Mouse (Mus musculus): ENCODE data around the gene Kcnh7. TPM values are rescaled to one million over a fixed set of nuclear protein-coding genes. Genes with fewer than 3 reads are reported as not detected.

Gene Kcnh7
- total RNA-seq, 2 experiments from 2014 or later = 55.8 to 62.8 TPM

DNA sequence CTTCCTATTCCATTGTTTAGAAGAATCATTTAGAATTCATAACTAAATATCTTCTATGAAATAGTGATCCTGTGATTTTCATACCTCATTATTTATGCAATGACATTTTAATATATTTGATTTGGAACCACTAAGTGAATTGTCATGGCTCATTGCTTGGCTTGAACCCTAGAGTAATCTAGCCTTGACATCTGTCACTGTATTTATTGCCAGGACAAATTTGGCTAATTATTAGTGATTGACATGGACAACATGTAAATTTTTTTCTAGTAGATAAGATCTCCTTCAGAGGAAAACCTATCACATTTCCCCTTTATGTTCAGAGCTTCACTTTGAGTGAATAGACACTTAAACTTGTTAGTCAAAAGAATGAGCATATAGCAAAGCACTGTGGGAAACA is 195.5 kb downstream of the Kcnh7 start:
- intact Hi-C loops (cut with DNase I) = no loop called here
- no peak for DNase-seq

DNA sequence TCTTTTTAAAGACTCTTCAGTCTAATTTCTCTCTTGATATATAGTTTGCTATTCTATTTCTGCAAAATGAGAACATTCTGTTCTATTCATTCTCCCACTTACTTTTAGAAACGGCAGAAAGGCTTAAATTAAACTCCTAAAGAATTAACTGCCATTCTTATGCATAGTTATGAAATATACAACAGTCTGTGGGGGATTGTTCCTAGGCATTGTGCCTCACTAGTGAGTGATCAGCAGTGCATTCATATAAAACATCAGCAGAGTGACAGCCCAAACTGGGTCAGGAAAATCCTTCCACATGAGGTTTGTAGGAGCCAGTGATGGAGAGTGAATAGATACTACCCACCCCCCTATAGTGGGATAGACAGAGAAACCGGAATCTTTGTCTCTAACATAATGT is 200.2 kb downstream of the Kcnh7 start:
- intact Hi-C loops (cut with DNase I) = no loop called here
- no peak for DNase-seq

DNA sequence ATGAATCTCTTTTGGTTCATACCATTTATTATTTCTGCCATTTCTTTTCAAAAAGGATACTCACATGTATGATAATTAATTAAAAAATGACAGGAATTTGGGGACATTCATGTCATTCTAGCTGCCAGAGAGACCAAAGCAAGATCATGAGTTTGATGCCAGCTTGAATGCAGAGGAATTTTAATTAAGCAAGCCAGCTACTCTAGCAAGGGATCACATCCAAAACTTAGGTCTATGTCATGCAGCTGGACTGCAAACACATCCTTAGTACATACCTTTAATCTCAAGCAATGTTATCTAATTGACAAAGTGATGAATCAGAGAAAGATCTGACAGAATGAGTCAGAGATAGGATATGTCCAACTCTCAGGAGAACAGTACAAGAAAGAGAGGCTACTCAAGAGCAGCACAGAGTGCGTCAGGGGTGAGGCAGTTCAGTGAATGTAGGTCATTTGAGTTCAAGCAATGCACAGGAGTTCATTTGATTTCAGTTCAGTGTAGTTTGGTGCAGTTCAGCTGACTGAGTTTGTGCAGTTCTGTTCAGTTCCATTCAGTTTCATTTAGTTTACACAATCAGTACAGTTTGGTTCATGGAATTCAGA is 248.7 kb downstream of the Kcnh7 start:
- DNase-seq = no peak
- intact Hi-C loops (cut with DNase I) = no loop called here

DNA sequence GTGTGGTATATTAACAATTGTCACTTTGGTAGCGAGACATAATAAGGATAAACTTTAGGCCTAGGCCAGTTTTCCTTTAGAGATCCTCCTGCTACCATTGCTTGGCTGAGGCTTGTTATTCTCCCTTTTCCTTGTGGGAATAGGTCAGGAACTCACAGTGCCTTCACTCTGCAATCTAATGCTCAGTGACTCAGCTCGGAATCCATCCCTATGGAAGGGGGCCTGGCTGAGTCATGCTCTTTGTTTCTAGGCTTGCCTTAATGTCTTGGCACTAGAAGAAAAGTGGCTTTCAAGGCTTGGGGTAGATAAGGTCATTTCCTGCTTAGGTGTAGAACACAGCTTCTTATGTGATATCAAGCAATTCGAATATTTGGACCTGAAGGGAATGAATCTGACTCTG is 255.6 kb downstream of the Kcnh7 start:
- intact Hi-C loops (cut with DNase I) = no loop called here
- no peak for DNase-seq

DNA sequence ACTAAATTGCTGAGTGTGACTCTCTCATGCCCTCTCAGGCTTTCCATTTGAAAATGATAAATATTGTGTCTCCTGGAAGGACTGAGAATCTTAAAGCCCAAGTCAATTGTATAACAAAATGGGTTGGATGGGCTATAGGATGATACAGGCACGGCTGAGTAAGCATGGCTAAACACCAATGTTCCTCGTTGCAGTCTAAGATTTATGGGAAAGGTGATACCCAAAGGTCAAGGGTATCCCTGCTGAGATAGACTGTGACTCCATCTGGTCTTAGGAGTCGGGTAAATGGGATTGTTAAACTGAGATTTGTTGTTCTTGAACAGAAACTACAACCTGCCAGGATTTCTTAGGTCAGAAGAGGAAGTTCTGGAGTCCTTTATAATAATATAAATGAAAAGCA is 256.0 kb downstream of the Kcnh7 start:
- intact Hi-C loops (cut with DNase I) = no loop called here
- DNase-seq = no peak

DNA sequence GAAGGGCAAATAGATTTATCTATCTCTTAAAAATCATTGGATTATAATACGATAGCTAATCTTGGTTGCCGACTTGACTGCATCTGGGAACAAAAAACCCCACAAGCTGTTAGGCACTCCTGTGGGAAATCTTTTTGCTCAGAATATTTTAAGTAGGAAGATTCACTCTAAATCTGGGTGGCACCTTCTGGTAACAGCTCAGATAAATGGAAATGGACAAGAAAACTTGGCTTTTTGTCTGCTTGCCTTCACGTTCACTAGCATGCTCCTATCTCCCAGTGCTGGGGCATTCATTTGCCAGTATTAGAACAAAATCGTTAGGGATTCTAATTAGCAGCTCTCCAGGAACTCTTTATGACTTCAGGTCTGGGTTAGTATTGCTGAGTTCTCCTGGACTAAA is 260.3 kb downstream of the Kcnh7 start:
- intact Hi-C loops (cut with DNase I) = no loop called here
- no peak for DNase-seq

DNA sequence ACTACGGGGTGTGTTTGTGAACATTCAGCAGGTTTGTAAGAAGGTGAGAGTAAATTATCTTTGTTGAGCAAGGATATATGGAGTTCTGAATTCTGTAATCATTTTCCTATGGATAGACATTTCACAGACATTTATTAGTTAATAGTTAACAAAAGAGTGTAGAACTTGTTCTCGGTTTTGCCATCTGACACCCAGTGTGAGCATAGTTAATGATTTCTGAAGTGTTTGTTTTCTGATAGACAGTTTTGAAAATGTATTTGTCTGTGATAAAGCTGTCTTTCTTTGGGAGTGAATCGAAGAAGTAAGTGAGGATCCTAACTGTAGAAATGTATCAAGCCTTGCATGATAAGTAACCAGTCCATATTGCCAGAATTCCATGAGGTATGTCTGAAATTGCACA is 276.4 kb downstream of the Kcnh7 start:
- DNase-seq = no peak
- intact Hi-C loops (cut with DNase I) = no loop called here

DNA sequence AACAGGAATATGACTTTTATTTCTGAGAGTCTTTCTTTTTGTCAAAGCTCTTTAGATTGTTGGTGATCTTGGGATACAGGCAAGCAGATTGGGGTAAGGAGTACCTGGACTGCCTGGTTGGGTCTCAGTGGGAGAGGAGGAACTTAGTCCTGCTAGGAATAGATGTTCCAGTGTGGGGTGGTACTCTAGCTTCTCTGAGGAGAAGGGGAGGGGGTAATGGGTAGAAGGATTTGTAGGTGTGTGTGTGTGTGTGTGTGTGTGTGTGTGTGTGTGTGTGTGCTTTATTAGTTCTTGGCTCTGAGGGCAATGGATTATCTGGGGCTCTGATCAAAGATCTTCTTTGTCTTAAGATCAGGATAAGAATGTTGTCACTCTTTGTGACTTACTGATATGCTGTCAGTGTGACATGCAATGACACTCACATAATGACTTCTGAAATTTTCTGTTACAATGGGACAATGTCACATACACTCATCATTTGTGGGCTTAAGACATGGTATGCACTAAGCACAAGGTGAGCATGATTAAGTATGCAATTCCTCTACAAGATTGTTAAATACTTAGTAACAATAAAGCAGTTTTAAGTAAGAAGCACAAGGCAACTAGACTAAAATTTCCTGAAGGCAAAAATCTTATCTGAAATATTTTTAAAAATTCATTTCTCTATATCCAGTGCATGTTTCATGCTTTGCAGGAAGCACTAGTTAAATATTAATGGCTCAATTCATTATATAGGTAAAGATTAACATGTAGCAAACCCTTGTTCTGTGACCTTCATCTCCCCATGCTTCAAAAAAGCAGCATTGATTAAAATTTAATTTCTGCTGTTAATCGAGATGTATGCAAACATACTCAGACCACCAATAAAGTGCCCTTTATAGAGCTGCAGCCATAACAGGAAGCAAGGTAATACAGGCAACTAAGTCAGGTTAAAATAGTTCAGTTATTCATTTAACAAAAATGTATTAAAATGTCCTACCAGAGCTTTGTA is 281.4 kb downstream of the Kcnh7 start:
- intact Hi-C loops (cut with DNase I) = no loop called here
- DNase-seq = no peak

DNA sequence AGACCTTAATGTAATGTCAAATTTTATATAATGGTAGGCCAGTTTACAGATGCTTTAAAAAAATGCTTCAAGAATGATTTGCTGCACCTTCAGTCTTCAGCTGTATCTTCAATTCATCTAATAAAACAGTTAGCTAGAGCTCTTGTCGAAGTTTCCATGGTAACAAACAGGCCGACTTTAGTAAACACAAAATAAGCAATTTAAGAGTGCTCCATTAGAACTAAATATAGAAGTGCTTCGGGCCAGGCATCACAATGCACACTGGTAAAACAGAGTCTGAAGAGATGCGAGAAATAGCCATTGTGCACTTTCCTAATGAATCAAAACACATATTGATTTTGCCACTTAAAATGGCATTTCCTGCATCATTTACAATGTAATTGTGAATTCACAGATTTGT is 305.3 kb downstream of the Kcnh7 start:
- intact Hi-C loops (cut with DNase I) = no loop called here
- DNase-seq = no peak

DNA sequence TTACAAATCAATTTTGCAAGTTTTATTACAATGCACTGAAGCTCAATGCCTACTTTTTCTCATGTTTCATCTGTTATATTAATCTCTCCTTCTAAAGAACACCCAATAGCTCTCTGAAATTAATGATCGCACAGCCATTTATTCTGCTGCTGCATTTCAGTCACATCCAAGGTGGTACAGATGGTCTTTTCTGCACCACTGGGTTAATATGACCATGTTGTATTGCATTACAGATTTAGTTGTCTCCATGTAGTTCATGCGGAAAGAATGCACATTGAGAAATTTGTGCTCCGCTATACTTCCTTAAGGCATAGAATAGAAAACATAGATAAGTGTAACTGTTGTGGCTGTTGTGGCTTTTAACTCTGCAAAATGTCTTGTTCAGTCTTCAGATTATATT is 328.7 kb downstream of the Kcnh7 start:
- DNase-seq = peak; percentile 2
- intact Hi-C loops (cut with DNase I) = no loop called here

DNA sequence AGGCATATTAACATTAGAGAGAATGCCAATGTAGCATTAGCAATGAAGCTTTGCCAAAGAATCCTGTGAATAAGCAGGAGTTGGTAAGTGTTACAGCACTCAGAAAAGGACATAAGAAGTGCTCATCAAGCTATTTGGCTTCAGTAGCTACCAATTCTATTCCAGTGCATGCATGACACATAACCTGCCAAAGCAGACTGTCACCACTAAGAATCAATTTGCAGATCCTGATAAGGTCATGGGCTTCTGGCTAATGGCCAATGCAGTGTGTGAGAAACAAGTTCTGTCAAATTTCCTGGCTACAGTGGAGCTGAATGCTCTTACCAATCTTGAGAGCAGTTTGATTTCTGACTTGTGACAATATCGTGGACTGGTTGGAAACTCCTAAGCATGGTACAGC is 341.5 kb downstream of the Kcnh7 start:
- DNase-seq = peak; percentile 7
- intact Hi-C loops (cut with DNase I) = no loop called here

DNA sequence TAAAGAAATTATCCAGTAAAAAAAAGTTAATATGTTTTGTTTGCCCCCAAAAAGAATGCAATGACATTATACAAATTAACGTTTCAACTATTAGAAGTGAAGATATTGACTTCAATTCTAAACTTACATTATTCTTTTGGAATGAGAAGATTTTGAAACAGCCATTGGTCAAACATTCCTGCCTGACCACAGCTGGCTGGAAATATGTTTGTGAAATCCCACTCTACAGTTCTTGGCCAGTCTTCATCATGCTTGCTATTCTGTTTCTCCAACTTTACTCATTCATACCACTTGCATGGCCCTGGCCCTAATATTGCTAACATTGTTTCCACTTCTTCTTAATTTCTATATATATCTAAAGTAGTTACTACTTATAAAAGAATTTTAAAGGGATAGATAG is 349.8 kb downstream of the Kcnh7 start:
- intact Hi-C loops (cut with DNase I) = no loop called here
- no peak for DNase-seq

DNA sequence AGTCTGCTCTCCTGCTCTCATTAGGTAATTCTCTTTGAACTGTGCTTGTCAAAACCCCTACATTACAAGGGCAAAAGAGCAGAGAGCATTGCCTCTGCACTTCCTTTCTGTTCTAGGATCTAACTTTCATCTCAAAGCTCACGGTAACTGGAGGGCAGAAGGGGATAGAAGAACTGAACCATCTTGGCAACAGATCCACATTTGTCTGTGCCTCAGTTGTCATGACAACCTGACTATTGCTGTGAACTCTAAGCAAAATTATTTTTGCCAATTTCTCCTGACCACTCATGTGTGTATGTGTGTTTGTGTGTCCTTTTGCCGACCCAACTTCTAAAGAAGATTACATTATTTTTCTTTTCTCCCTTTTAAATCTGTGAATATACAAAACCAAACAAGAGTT is 364.9 kb downstream of the Kcnh7 start:
- DNase-seq = no peak
- intact Hi-C loops (cut with DNase I) = no loop called here

DNA sequence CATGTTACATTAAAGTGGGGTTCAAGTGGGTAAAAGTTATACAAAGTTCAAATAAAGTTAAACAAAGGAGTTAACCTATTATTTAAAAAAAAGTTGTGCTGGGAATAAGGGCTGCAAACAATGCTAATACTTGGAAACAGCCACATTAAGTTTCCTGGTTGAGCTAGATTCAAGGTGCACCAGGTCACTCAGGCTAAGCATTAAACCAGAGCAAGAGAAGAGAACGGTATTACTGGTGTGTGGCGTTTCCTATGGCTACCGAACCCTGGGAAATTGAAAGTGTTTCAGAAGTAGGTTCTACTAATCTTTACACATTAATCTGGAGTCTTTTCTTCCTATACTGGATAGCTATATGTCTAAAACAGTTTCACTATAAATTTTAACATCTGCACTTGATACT is 368.1 kb downstream of the Kcnh7 start:
- DNase-seq = no peak
- intact Hi-C loops (cut with DNase I) = no loop called here

DNA sequence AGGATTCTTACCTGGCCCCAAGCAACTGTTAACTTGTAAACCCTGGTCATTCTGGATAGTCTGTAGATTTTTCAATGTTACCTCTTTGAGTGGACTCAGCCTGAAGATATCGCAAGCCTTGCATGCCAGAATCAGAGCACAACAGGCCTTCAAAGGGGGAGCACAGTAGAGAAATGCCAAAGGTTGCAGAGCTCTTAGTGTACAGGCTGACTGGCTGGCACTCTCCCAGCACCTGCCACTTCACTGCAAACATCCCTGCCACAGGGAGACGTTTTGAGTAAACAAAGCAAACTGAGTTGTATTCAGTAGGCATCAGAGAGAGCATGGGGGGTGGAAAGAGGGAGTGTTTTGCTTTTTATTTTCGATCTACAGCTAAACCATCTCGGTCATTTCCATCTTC is 375.3 kb downstream of the Kcnh7 start:
- intact Hi-C loops (cut with DNase I) = no loop called here
- peak; percentile 31 for DNase-seq

DNA sequence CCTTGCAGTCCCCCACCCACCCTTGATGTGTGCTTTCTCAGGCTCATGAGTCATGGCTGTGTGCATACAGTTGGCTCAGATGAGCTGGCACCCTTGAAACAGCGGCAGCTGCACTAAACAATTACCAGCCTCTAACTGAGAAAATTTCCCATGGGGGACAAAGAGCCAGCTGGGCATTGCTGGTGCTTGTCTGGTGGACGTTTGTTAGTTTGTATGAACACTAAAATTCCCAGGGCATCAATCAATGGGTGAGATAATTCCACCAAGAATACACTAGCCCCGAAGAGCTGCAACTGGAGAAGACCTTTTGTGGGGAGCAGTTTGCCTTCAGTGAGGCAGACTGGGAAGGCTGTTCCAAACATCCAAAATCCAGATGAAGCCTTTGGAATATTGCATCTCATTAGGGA is 376.6 kb downstream of the Kcnh7 start:
- DNase-seq = peak; percentile 52
- intact Hi-C loops (cut with DNase I) = no loop called here

DNA sequence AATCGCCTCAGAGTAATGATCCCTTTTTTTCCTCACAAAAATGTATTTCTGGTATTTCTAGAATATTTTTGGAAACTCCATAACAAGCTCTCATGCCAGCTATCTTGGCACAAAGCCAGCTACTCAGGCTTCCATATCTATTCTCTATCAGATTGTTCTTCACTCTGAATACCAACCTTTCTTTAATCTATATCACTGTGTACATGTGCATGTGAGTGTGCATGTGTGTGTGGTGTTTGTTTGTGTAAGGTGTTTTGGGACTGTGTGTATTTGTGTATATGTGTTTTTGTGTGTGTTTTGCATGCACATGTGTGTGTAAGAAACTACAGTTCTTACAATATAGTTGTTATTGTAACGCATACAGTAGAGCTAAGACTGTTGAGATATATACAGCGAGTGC is 377.2 kb downstream of the Kcnh7 start:
- peak; percentile 15 for DNase-seq
- intact Hi-C loops (cut with DNase I) = no loop called here

DNA sequence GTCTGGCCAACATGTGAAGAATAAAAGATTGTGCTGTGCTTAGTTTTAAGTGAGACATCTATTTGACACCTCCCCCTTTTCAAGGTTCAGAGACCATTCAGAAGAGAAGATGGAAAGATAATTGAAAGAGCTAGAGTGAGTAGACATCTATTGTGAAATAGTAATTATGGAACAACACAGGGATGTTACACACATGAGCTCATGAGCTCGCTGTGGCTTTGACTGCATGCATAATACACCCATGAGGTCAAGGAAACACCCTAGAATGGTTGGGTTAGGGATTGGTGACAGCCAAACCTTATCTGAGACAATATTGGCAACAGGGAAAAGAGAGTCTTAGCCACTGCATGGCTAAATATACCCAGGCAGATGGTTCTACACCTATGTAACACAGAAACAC is 380.1 kb downstream of the Kcnh7 start:
- intact Hi-C loops (cut with DNase I) = no loop called here
- no peak for DNase-seq

DNA sequence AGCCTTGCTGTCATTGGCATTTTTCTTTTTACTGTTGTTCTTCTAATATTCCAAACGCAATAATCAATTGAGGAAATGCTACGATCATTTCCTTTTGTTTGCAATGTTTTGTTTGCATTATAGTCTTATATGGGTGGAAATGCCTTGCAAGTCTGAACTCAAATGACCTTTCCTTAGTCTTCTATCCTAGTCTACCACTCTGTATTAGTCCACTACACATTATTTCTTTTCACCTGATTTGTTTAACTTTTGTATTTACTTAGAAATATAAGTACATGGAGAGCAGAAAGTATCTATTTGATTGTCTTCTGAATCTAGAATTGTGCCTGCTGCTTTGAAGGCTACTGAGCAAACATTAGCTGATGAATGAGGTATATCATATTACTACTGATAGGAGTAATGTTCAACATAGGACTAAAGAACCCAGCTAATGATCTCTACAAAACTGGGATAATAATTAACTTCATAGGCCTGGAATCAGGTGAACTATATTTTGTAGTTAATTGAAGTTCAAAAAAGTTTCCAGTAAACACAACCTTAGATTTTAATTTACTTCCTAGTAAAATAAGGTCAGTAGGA is 399.5 kb downstream of the Kcnh7 start:
- no peak for DNase-seq
- intact Hi-C loops (cut with DNase I) = no loop called here

DNA sequence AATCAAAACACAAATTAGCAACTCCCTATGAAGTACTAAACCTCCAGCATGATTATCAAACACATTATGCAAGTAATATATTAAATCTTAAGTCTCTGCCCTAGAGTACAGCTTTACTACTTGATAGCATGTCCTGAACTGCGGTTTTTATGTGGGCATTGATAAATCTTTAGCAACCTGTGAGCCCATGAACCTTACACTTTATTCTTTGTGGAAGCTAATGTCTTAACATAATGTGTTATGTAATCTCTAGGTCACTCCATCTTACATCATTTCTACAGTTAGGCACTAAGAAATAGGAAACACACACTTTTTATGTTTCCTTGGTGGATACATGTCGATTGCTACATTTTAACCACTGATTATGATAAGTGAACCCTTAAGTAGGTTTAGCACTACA is 437.8 kb downstream of the Kcnh7 start:
- no peak for DNase-seq
- intact Hi-C loops (cut with DNase I) = no loop called here

DNA sequence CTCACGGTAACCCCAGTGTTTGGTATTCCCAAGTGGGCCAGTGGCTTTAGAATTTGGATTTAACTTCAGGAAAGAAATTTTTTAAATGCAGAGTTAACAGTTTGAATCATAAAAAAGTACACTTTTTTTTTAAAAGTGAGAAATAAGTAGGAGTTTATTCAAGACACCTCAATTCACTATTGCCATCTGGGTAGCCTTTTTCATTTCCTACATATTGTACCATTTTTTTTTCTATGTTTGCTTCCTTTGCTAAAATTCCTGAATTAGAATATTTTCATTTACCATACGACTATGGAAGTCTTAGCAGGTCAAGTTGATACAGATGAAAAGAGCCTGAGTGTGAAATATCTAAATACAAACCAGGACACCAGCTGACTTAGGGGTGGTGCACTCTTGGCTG is 441.0 kb downstream of the Kcnh7 start:
- no peak for DNase-seq
- intact Hi-C loops (cut with DNase I) = no loop called here

DNA sequence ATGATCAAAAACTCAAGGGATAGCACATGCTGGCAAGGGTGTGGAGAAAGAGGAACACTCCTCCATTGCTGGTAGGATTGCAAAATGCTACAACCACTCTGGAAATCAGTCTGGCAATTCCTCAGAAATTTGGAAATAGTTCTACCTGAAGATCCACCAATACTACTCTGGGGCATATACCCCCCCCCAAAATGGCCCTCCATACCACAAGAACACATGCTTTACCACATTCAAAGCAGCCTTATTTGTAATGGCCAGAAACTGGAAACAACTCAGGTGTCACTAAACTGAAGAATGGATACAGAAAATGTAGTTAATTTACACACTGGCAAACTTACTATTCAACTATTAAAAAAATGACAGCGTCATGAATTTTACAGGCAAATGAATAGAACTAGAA is 453.4 kb downstream of the Kcnh7 start:
- intact Hi-C loops (cut with DNase I) = no loop called here
- no peak for DNase-seq

Data from left cerebral cortex, postnatal 4 days (tissue).